Mouse (Mus musculus) cortical plate, adult 2 months (tissue): ENCODE measurements at regions not wholly inside any gene's neighbourhood (a gene's known extent, or its start where the extent isn't known, plus 50 kb on each side); places are given as distances from the start of the nearest gene placed in this dataset.

Source experiments
- H3K27ac ChIP-seq: fragments of 200-500 bp; 2 replicates; pipeline ENCODE4 v1.5.1; 2012; ENCODE audit warnings: low read length, control low read depth, inconsistent platforms; ENCODE audit not compliant: insufficient read depth
- H3K4me1 ChIP-seq: fragments of 200-500 bp; 2 replicates; pipeline ENCODE4 v1.6.1; 2011; ENCODE audit warnings: low read length; ENCODE audit not compliant: control insufficient read depth, insufficient read depth
- H3K4me3 ChIP-seq: fragments of 200-500 bp; 2 replicates; pipeline ENCODE4 v1.5.1; 2011; ENCODE audit warnings: mild to moderate bottlenecking, low read length, control low read depth; ENCODE audit not compliant: insufficient read depth
- CTCF ChIP-seq: fragments of 200-500 bp; IDR thresholded peaks from 2 replicates; pipeline ENCODE4 v1.5.1; 2011; ENCODE audit warnings: mild to moderate bottlenecking, control low read depth, low read length; ENCODE audit not compliant: insufficient read depth; ENCODE audit errors: extremely low read depth
- POLR2A ChIP-seq: fragments of 200-500 bp; IDR thresholded peaks from 2 replicates; pipeline ENCODE4 v1.6.1; 2011; ENCODE audit warnings: mild to moderate bottlenecking, low read length, control low read depth; ENCODE audit not compliant: insufficient read depth; ENCODE audit errors: extremely low read depth

DNA sequence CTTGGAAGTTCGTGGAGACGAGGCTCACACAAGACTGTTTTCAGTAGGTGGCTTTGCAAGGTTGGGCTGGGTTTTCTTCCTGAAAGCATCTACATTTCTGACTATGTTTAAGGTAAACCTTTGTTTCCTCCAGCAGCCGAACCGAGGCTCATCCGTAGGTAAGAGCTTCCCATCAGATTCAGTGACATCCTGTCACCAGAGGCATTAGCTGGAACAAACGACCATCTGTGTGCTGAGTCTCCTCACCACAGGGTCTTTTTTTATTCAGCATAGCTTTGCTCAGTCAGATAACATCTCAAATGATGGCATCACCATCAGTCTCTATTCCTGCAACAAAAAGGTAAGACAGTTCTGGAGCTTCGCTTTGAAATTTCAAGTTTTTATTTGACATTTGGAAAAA is 601.4 kb upstream of the Fam92a start:
- Histone ChIP-seq H3K4me1 (no peaks in the 10 kb centered on the region), H3K27ac (no peak overlapping the region), H3K4me3 (no peak overlapping the region)
- TF ChIP-seq POLR2A (no peak), CTCF (no peak)

DNA sequence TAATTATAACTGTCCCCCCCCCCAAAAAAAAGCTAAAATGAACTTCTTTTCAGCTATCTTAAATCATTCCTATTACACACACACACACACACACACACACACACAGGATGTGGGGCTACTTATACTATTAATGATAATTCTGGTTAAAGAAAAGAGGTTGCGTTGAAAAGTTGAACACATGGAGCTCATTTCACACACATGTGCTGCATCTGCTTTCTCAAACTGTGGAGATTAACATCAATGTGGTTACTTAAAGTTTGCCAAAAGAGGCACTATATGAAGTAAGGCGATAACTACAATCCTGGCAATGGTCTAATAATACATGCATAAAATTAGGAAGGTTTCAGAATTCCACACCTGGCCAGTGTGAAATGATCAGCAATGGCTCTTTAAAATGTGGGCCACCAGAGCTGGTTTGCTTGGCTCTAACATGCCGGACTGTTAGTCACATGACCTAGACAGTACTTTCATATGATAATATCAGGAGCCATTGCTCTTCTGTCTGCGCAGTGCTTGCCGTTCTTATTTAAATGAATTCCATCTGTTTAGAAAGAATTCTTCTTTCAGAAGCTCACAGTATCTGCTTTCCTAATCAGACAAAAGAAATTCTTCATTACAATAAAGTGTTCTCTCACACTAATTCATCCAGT is 598.4 kb upstream of the Fam92a start:
- H3K4me3 ChIP-seq = no peak overlapping the region
- no peak overlapping the region for H3K27ac ChIP-seq
- no peaks in the 10 kb centered on the region for H3K4me1 ChIP-seq
- TF ChIP-seq POLR2A = no peak
- no peak for TF ChIP-seq CTCF

DNA sequence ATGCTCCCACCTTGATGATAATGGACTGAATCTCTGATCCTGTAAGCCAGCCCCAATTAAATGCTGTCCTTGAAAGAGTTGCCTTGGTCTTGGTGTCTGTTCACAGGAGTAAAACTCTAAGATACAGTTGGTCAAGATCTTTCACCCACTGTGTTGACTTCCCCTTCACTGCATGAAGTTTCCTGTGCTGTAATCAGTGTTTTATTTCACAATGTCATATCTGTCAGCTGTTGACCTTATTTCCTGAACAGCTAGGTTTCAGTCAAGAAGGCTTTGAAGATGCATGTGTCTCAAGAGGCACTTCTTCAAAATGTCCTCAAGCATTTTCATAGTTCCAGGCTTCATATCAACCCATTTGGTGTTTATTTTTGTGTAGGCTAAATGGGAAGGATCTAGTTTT is 597.3 kb upstream of the Fam92a start:
- Histone ChIP-seq H3K4me1 (no peaks in the 10 kb centered on the region), H3K4me3 (no peak overlapping the region), H3K27ac (no peak overlapping the region)
- TF ChIP-seq CTCF (no peak), POLR2A (no peak)

DNA sequence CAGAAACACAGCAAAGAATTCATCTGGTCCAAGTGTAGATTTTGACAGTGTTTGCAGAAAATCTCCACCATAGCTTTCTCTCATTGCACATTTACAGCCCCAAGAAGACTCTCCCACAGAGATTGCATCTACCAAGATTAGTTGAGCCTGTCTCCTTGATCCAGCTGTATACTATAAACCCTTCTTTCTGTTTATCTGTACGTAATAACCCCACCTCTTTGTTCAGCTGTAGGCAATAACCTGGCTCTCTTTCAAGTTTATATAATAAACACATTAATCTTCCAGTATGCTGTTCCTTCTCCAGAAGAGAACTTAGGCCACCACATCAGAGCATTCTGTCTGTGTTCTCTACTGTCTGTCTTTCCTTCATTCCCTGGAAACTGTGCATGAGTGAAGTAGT is 594.9 kb upstream of the Fam92a start:
- TF ChIP-seq POLR2A (no peak), CTCF (no peak)
- H3K4me3 ChIP-seq = no peak overlapping the region
- no peaks in the 10 kb centered on the region for H3K4me1 ChIP-seq
- H3K27ac ChIP-seq = no peak overlapping the region

DNA sequence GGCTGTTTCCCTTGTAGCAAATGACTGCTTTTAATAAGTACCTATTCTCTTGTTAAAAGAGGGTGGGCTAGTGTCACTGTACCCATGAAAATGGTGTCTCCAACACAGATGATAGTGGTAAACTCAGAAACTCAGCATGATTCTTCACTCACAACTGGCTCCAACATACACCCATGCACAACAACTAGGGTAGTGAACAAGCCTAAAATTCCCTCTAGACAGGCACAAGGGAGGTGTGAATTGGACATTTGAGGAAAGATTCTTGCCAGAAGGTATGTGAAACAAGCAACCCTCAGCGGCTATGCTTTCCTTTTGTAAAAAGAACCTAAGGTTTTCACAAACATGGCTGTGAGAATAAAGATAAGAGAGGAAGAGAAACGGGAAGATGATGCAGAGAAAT is 579.0 kb upstream of the Fam92a start:
- TF ChIP-seq CTCF (no peak), POLR2A (no peak)
- H3K27ac ChIP-seq = no peak overlapping the region
- no peaks in the 10 kb centered on the region for H3K4me1 ChIP-seq
- H3K4me3 ChIP-seq = no peak overlapping the region

DNA sequence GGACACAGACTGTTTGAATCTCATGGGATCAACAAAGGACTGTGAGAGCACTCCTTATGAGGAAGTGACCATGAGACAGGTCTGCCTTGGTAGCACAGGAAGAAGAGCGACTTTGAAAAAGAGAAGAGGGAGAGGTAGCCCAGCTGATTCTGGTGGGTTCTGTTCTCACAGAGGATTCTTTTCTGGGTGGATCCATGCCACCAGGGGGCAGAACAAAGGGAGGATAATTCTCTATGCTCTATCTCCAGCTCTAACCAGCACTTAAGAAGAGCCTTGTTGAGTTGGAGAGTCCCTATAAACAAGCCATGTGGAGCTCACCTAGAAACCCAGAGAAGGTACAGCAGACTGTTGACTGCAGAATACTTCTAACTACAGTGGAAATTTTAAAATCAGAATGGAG is 578.1 kb upstream of the Fam92a start:
- Histone ChIP-seq H3K27ac (no peak overlapping the region), H3K4me3 (no peak overlapping the region), H3K4me1 (no peaks in the 10 kb centered on the region)
- TF ChIP-seq POLR2A = no peak

DNA sequence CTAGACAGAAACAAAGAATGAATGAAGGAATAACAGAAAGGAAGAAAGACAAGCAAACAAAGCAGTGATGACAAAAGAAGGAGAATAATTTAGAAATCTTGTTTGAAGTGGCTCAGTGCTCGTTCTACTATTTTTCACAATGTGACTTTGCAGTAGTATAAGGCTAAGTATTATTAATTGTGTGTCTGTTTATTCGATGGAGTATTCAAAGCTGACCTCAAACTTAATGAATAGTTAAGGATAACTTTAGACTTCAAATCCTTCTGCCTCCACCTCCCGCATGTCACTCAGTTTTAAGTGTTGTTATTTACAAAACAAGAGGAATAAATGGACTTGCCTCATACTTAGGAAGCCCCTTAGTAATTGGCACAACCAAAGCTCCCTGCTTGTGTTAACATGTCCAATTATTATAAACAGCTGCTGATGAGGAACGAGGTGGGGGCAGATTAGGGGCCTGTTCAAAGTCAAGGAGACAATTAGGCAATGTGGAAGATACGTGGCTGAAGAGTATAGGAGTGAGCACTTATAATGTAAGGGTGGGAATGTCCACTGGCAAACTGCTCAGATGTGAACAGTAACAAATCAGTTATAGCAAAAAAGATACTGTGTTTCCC is 572.0 kb upstream of the Fam92a start:
- TF ChIP-seq CTCF (no peak), POLR2A (no peak)
- H3K4me1 ChIP-seq = no peaks in the 10 kb centered on the region
- H3K4me3 ChIP-seq = no peak overlapping the region
- H3K27ac ChIP-seq = no peak overlapping the region

DNA sequence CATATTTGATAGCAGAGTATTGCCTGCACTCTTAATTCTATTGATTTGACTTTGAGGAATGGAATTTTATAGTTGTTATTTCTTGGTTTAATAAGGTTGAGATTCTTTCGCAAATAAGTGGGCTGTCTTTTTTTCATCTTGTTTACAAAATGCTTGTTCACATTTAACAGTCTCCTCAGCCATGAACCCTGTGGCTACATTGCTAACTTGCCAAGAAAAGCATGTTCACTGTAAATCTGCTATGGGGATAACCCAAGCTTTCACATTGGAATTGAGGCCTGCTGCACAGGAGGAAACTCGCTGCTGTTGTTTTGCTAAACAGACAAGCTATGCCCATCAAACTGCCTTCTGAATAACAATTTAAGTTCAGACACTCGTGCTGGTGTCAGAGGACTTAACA is 564.6 kb upstream of the Fam92a start:
- TF ChIP-seq POLR2A = no peak
- no peak for TF ChIP-seq CTCF
- no peak overlapping the region for H3K4me3 ChIP-seq
- H3K4me1 ChIP-seq = no peaks in the 10 kb centered on the region
- no peak overlapping the region for H3K27ac ChIP-seq

DNA sequence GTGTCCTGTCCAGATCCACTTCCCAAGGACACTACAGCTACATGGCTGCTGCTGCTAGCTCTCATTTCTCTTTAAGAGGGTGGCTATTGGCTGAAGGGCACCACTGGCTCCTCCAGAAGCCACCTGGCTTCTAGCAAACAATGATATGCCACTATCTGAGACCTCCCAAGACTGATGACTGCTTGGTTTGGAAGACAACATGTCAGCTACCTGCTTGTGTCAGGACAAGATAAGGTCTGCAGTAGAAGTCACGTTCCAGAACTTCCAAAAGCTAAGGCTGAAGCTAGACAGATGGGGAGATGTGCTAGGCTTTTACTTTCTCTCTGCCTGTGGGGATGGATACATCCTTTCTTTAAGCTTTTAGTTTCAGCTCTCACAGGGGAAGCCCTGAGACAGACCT is 528.4 kb upstream of the Fam92a start:
- Histone ChIP-seq H3K27ac (no peak overlapping the region), H3K4me3 (no peak overlapping the region), H3K4me1 (no peaks in the 10 kb centered on the region)
- TF ChIP-seq CTCF = no peak
- no peak for TF ChIP-seq POLR2A

DNA sequence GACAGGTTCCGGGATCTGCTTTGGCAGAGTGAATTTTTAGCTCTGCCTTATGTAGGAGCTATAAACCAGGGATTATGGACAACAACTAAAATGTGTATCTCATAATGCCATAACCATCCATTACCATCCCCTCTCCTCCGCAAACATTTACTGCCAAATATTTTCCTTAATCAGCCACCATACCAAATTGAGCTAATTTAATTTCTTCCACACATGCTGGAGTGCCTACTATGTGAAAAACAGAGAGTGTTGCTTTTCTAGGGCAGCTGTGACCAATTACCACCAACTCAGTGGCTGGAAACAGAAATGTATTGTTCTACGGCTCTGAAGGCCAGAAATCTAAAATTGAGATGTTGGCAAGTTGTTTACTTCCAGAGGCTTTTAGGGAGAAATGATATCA is 506.0 kb upstream of the Fam92a start:
- Histone ChIP-seq H3K27ac (no peak overlapping the region), H3K4me3 (no peak overlapping the region), H3K4me1 (no peaks in the 10 kb centered on the region)
- TF ChIP-seq CTCF (no peak), POLR2A (no peak)
